Mouse (Mus musculus) liver, postnatal 0 days (tissue): ENCODE measurements around the gene Nynrin.

ENCODE experiments used
- CTCF ChIP-seq: sonication (generic); IDR thresholded peaks from 2 replicates; pipeline ENCODE4 v1.5.1; 2016; ENCODE audit warnings: antibody characterized with exemption, low read depth
- EP300 ChIP-seq: IDR thresholded peaks from 2 replicates; pipeline ENCODE4 v1.6.1; 2016; ENCODE audit warnings: antibody characterized with exemption, low read depth, mild to moderate bottlenecking

DNA sequence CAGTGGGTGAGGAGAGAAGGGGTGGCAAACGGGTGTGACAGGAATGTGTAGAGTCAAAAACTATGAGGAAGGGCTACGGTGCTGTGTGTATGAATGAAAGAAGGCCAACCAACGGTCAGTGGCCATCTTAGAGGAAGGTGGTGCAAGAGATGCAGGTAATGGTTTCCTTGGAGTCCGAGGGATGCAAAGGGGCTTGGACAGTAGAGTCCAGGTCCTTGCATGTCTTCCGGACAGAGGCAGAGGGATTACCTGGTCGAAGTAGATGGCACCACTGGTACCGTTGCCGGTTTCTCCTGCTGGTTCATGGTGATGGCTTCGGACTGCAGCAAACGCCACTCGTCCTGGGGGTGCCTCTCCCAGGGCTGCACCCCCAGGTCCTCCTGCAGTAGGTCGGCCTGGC is 29.9 kb downstream of the Nynrin start:
- TF ChIP-seq CTCF (no peak), EP300 (no peak)
